Mouse (Mus musculus) thymus, adult 18-20 months (tissue): ENCODE measurements around the gene Adarb1.
A peak's percentile ranks its signal among the peaks of the same experiment; 100 is the strongest.

Experiments used
- DNase-seq, 2 experiments: peaks; one replicate each; pipeline ENCODE4 v3.0.0; 2022; ENCODE audit warnings: mixed read lengths in 2 of 2

The Adarb1 gene

GRCm38 (mm10) chr10:77258704-77259621 lies 159.1 kb downstream of the Adarb1 start, which contains the start of gene Pofut2:
Gene Pofut2, plus strand, starts transcription at chr10:77259218.
- peak; percentile 91 to 92 for DNase-seq

GRCm38 (mm10) chr10:77258041-77258590 lies 160.0 kb downstream of the Adarb1 start:
- no peak for DNase-seq

- no peak for DNase-seq
Measured at GRCm38 (mm10) chr10:77255676-77256075, 162.4 kb downstream of the Adarb1 start.

GRCm38 (mm10) chr10:77255231-77255630 lies 162.8 kb downstream of the Adarb1 start:
- DNase-seq = no peak

GRCm38 (mm10) chr10:77252790-77253189 lies 165.3 kb downstream of the Adarb1 start:
- DNase-seq = peak in 1 of 2 experiments; percentile 24

DNA sequence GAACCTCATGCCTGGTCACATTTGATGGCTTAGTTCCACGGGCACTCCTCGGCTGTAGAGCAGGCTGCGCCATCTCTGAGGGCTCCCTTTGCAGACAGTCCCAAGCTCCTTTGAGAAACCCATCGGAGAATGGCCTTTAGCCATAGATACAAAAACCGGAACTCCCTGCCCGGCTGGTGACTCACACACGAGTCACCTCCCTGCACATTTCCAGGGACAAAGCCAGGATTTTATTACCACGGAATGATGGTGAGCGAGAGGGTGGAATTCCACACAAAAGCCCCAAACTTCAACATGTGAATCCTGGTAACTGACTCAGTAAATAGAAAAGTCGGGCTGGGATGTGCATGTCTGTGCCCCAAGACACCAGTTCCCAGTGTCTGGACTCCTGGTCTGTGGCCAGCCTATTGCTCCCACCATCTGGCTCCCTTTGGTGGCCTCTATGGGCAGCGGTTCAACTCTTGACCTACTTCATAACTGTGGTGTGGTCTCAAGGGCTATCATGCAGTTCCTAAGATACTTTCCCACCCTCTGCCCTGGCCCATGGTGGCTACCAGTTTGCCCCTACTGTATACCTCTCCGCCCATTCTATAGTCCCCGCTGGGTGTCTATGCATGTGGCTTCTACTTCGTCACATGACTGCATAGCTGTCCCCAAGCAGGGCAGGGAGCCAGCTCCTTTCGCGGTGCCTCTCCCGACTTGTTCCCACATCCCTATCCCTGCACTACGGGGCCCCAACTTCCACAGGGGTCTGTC lies 166.1 kb downstream of the Adarb1 start:
- no peak for DNase-seq

- no peak for DNase-seq
Measured at GRCm38 (mm10) chr10:77251223-77251783, 166.8 kb downstream of the Adarb1 start.

DNA sequence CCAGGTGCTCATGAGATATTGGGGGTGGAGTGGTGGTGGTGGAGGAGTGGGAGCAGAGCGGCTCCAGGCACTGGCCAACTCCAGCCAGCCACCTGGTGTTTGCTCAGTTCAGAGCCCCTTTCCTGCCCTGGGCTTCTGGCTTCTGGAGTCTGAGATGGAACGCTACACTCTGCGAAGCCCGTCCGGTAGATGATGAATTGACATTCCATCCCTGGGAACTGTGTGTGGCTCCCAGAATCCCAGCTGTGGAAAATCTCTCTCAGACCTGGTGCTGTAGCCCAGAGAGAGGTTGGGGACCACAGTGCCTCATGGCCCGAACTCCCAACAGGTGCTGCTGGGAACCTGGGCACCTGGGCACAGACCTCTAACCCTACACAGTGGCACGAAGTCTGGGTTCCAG lies 170.4 kb downstream of the Adarb1 start:
- DNase-seq = no peak

DNA sequence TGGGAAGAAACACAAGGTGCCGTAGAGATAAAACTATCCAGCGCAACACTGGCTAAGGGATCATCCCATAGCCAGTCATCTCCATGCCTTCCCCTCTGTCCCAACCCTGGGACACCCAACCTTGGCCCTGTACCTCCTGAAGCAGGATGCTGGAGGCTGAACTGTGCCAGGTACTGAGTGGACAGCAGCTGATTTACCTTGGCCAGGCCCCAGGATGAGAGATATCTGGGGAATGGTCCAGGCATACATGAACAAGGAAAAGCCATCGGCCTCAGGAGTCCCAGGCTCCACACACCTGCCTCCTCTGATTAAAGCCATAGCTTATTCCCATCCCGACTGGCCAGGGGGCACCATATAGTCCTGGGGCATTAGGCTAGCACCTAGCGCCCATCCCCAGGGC lies 171.0 kb downstream of the Adarb1 start:
- DNase-seq = no peak

DNA sequence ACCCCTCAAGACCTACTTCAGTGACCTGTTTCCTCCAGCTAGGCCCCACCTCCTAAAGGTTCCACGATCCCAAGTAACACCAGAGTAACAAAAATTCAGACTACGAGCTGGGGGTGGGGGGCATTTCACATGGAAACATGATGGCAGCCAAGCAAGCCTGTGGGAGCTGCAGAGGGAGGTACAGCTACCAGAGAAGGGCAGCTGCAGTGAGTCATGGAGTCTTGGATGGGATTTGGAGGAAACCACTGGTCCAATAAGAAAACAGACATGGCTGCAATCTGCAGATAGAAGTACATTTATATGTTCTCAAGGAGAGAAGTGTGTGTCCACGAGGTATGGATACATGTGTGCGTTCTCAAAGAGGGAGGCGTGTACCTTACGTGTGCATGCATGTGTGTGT lies 173.3 kb downstream of the Adarb1 start:
- DNase-seq = no peak

GRCm38 (mm10) chr10:77243572-77244161 lies 174.4 kb downstream of the Adarb1 start:
- DNase-seq = no peak

- DNase-seq = no peak
Measured at GRCm38 (mm10) chr10:77242871-77243270, 175.2 kb downstream of the Adarb1 start.

- no peak for DNase-seq
Measured at GRCm38 (mm10) chr10:77242396-77242795, 175.7 kb downstream of the Adarb1 start.

DNA sequence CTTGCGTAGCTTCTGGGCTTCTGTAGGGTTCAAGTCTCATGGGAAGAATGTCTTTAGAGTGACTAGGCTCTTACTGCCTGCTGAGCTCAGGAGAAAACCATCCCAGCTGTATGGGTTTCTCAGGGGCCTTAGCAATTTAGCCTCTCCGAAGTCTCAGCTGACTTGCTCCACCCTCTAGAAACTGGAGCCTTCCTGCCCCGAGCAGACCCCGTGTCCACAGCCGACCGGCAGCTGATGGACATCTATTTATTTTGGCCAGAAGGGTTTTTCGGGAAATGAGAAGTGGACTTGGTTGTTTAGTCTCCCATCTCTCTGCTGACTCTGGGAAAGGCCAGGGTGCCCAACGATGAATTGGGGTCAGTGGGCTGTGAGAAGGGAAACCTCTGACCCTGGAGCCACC lies 177.3 kb downstream of the Adarb1 start:
- no peak for DNase-seq
